Mouse (Mus musculus): Measurements from ENCODE around the gene Bcar3.

- TF ChIP-seq CTCF (IDR thresholded peaks at IDR 0.05; ENCODE audit: borderline replicate concordance, insufficient read depth, low read depth, low read length) (no peak), POLR2A (IDR thresholded peaks at IDR 0.05; ENCODE audit: borderline replicate concordance, insufficient read depth, low read length) (no peak)
These were observed 194.3 kb downstream of the Bcar3 start for GRCm38 (mm10) chr3:122488051-122488754.

Data from cerebellum, adult 2 months (tissue).